Mouse (Mus musculus) liver, embryonic 14.5 days (tissue): Measurements from ENCODE around the gene Ppp1r9b.

Experiments
- CTCF ChIP-seq: IDR thresholded peaks from 2 replicates; pipeline ENCODE4 v1.5.1; 2016; ENCODE audit warnings: antibody characterized with exemption, low read depth, control low read depth
- EP300 ChIP-seq: IDR thresholded peaks from 2 replicates; pipeline ENCODE4 v1.6.1; 2016; ENCODE audit warnings: antibody characterized with exemption, low read depth

DNA sequence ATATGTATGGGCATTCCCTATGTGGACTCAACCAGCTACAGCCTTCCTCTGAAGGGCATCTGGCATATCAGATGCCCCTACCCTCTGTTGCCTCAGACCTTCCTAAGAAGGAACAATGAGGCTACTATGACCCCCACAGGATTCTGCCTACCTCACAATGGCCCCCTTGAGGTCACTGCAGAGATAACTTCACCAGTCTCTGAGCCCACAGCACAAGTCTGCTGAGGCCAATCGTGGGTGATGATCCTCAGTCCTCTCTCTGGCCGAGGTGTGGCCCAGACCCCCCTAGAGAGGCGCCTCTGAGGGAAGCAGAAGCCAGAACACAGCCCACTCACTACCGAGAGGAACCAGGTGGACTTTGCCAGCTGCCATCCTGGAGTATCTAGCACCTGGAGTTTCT, 23.4 kb upstream of the Ppp1r9b start, which contains the start of gene Hils1:
- TF ChIP-seq CTCF (no peak), EP300 (no peak)
